Mouse (Mus musculus) layer of hippocampus, postnatal 36 days (tissue): ENCODE results near the gene Faf1. TPM values are rescaled to one million over a fixed set of nuclear protein-coding genes. Genes with fewer than 3 reads are reported as not detected.

Experiments used
- DNase-seq, 2 experiments: peaks; one replicate each; pipeline ENCODE4 v3.0.0; 2022
- total RNA-seq, 2 experiments: library from RNA; stranded (reverse); gene quantifications; 2 replicates each; pipeline ENCODE4 v1.2.3; 2021

Faf1 gene
- total RNA-seq, 2 experiments from 2014 or later = 23.6 to 26.0 TPM

DNA sequence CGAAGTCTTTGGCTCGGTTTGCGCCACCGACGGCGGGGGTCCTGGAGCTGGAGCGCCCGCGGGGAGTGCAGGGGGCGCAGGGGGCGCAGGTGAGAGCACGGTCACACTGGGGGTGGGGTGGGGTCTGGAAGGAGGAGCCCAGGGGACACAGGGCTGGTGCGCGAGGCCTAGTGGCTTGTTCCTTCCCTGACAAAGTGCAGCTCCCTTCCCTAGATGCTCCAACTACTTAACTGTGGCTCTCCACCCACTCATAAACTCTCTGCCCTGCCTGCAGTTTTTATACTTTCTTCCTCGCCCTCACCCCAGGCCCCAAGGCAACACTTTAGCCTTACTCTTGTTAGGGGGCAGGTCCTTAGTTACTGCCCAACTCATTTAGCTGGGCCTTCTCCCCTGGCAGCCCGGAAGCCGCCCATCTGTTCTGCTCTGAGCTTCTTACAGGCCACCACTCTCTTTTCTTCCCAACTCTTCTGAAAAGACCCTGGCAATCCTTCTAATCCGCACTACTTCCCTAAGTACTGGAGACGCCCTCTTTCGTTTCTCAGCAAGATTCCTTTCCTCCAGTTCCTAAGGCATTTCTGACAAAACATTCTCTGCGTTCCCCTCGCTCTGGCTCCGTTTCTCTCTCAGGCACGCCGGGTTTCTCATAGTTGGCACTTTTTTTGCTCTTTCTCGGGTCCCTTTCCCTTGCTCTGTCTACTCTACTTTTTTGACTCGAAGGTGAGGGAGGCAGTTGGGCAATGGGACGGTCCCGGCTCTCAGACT is 304.1 kb downstream of the Faf1 start:
- DNase-seq = peak; percentile 27 to 28

DNA sequence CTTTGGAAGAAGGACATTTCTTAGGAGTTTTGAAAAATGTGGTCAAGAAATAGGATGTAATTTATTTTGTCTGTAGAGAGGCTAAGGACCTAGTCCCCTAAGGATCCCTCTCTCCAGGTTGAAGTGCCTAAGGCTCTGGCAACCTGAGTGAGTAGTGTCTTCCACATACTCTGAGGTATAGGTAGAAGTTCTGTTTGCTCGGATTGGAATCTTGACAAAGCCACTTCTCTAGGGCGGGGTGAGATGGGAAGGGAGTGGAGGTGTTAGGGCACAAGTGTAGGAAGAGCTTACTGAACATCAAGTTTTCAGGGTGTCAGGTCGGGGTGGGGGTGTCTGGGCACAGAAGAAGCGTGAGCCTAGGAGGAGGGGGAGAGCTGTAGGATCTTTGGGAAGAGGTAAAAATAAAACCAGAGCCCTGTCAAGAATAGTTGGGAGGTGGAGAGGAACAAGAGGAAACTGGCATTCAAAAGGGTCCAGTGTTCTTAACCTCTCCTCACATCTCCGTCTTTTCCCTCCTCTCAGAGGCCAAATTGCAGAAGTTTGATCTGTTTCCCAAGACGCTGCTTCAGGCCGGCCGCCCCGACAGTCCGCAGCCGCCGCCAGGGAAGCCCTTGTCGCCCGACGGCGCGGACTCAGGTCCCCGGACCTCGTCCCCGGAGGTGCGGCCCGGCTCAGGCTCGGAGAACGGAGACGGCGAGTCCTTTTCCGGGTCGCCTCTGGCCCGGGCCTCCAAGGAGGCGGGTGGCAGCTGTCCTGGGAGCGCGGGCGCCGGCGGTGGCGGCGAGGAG is 304.9 kb downstream of the Faf1 start:
- no peak for DNase-seq

DNA sequence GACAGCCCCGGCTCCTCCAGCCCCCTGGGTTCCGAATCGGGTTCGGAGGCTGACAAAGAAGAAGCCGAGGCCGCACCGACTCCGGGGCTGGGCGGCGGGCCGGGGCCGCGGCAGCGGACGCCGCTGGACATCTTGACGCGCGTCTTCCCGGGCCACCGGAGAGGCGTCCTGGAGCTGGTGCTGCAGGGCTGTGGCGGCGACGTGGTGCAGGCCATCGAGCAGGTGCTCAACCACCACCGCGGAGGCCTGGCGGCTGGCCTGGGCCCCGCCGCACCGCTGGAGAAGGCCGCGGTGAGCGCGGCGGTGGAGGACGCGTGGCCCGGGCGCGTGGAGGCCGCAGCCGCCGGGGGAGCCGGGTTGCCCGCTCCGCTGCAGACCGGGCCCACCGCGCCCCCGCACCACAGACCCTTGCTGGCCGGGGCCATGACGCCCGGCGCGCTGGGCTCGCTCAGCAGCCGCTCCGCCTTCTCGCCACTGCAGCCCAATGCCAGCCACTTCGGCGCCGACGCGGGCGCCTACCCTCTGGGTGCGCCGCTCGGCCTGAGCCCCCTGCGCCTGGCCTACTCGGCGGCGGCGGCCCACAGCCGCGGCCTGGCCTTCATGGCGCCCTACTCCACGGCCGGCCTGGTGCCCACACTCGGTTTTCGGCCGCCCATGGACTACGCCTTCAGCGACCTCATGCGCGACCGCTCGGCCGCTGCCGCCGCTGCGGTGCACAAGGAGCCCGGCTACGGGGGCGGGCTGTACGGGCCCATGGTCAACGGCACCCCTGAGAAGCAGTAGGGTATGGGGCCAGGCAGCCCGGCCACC is 305.7 kb downstream of the Faf1 start:
- peak; percentile 9 to 14 for DNase-seq

DNA sequence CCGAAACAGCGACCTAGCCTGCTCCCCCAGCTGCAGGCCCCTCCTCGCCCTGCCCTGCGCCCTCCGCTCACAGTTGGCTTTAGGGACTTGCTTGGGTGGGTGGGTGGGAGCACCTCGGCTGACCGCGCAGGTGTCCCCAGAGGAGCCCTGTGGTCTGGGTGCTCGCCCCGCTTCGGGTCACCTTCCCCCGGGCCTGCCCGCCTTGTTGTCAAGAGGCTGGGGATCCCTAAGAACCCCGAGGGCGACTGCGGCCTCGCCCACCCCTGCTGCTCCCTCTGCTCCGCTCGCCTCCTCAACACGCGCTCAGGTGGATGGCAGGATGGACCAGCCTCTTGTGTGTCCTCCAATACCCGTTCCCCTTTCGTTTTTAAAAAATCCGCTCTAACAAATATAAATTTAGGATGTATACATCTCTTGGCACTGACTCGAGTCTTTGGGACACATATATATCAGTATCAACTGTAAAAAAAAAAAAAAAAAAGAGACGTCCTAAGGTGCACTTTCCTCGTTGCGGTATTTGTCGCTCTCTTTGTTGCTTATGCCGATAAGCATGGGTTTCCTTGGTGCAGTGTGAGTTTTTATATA is 306.4 kb downstream of the Faf1 start:
- no peak for DNase-seq

DNA sequence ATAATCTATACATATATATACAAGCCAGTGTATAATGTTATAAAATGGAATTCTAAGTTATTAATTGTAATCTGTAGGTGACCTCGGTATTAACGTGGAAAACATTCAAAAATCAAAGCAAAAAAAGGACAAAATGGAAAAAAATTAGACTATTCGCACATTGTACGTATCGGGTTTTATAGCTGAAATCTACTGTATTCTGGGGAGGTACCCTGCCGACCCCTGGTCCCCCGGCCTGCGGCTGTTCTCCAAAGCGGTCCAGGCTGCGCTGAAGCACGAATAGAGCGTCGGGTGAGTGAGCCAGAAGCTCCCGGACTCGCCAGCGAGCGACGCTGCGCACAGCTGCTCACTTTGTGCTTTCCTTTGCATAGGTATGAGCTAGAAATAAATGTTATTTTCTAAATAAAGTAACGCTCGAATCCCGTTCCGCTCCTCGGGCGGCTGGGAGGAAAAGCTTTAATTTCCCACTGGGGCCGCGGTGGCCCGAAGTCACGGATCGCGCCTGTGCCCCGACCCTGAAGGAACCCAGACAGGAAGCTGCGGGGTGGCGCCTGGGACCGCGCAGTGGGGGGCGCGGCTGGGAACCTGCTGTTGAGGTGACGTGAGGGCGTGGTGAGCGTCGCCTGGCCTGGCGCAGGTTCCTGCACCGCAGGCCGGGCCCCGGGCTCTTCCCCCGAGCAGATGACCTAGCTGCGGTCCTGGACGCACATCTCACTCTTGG is 307.1 kb downstream of the Faf1 start:
- peak; percentile 8 to 16 for DNase-seq

DNA sequence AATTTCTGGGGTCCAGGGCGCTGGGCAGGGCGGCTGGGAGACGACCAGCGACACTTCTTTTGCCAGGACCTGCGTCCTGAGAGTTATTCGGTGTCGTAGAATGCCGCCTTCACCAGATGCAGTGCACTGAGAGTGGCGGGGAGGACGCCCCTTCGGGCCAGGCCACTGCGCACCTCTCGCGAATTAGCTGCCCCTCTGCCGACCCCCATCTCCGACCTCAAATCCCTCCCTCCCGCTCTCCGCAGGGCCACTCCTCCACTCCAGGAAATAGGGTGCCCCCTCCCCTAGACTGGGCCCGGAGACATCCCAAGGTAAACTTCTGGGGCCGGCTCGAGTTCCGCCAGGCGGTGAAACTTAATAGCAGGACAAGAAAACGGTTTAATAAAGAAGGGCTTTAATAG is 307.6 kb downstream of the Faf1 start:
- peak in 1 of 2 experiments; percentile 15 for DNase-seq

DNA sequence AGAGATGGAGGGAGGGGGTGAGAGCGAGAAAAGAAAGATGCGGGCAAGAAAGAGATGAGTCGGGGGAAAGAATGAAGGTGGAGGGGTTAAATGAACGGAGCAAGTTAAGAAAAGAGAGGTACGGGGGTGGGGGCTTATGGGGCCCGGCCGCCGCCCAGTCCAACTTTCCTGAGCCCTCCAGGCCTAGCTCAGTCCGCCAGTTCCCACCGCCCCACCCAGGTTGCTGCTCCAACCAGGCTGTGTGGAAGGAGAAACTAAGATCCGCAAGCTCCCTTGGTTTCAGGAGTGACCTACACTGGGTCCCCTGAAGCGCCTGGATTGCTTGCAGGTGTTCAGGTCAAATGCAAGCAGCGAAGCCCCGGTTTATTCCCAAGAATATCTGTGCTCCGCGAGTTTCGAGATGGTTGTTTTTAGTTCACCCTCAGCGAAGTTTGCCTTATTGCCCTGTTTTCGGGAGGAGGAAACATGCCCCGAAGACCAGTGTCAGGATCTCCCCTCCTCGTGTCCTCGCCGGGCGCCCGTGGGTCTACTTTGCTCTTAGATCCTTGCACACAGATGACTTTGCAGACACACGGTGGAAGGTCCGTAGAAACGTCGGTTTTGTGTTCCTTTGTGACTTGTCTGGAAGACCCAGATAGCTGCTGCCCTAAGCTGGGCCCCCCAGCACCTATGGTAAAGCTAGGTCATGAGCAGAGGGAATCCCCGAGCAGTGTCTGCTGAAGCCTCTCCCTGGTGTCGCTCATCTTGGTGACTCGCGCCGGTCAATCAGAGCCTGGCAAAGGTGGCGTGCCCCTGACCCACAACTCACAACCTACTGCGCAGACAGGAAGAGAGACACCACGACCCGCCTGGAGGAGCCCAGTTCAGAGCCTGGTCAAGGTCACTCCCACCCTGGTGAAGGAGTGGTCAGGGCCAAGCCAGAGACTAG is 308.4 kb downstream of the Faf1 start:
- no peak for DNase-seq

DNA sequence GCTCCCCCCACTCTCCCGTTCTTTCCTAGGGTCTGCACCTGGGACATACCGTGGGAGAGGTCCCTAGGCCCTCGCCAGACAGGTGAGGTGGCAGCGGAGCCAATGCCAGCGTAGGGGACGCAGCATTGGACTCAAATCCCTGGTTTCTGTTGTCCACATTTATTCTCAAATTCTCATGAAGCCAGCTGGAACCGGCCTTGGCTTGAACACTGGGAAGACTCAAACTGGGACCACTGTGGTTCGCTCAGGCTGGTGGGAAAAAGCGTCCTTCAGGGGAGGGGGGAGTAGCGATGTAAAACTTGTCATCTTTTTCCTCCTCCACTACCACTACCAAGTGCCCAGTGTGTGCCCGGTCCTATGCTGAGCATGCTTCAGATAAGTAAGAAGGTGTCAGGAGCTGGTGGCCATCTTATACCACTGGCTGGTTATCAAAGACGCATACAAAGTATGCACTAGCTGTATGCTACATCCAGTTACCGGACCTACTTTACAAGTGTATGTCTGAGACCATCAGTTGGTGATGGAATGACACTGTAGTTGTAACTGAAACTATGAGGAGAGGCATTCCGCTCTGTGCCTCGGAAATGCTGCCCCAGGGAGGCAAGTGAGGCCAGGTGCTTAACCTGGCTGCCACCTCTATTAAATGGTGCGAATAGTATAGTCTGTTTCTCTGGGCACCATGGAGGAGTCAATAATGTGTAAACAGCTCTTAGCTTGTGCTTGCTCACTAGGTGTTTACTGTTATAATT is 309.2 kb downstream of the Faf1 start:
- no peak for DNase-seq

DNA sequence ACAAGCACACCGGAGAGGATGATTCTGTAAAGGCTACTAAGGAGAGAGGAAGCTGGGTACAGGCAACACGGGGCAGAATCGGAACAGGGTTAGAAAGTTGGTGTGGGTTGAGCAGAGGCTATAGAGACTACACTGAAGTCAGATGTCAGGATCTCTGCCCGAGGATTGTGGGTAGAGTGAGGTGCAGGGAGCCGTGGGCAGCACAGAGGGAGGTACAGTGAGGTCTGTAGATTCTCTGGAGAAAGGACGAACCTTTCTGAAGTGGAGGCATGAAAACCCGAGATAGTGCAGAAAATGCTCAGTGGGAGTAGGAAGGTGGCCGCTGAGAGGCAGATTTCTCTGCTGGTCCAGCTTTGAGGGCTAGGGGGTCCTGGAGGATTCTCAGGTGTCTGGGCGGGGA is 309.9 kb downstream of the Faf1 start:
- no peak for DNase-seq

DNA sequence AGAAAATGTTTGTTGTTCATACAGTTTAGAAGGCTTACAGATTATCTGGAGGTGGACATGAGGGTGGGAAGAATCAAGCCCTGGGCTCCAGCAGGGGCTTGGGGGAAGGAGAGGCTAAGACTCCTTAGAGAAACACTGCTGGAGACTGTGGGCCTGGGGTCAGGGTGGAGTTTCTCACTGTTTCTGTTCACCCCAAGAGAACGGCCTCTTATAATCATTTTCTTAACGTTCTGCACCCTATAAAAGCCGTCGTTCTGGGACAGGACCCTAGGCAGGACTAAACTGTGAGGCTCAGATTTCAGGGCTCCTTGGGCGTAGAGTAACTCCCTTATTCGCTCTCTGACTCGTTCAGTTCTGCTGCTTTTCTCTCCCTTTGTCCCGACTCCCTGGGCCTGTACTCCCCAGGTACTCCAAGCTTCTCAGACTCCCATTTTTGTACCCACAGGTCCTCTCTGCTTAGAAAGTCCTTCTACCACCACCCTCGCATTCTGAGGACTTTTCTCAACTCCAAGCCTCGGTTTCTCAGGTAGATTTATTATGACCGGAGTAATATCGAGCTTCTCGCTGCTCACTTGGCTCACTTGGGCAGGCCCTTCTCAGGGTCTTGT is 310.5 kb downstream of the Faf1 start:
- DNase-seq = no peak

DNA sequence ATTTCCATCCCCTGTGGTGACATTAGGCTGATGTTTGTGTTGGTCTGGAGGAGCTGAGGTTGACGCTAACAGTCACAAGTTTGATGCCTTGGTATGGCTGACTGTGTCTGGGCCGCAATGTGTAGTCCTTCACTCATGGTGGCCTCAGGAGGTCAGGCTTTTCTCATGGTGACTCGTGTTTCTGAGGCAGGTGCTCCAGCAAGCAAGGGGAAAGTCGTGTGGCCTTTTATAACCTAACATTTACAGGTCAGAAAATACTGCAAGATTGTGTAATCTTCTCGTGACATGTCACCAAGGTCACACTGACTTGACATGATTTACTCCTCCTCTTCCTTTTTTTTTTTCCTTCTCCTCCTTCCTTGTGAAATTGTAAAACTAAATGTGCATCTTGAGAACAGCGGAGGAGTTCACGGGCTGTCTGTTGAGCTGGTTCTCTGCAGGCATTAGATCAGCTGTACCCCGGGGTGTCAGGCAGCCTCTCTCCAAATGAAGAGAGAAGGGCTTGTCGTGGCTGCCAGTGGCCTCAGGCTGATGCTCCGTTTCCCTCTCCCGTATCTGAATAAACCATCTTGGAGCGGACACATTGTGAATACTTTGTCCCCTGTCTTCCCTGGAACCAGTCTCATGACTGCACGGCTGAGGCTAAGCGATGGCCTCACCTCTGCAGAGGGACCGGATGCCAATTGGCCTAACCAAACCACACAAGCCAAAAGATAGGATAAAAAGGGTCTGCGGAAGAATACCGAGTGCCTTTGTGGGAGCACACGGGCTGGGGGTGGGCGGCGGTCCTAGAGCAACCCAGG is 311.4 kb downstream of the Faf1 start:
- no peak for DNase-seq

DNA sequence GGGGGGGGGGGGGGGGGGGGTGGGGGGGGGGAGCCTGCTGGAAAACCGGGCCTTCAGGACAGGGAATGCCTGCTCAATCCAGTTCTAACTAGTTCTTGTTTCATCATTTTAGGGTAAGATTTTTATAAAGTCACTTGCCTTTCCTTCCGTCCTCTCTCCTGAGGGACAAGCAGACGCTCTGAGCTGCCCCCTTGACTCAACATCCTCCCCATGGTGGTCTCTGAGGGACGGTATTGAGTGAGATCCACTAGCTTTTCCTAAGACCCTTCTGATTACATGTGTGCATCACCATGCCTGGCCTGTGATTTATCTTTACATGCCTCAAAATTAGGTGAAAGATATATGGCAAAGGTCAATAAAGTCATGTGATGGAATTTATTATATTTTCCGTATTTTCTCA is 312.0 kb downstream of the Faf1 start:
- DNase-seq = no peak

DNA sequence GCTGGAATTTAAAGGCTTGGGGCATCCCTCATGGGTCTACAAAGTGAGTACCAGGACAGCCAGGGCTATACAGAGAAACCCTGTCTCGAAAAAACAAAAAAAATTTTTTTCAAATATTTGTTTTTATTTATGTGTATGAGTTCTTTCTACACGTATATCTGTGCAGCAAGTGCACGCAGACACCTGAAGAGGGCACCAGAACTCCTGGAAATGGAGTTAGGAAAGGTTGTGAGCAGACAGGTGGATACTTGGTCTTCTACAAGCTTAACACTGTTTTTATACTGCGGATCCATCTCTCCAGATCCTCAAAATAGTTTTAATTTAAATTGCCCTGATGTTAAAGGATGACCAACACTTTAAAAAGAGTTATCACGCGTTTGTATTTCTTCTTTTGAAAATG is 312.8 kb downstream of the Faf1 start:
- no peak for DNase-seq

DNA sequence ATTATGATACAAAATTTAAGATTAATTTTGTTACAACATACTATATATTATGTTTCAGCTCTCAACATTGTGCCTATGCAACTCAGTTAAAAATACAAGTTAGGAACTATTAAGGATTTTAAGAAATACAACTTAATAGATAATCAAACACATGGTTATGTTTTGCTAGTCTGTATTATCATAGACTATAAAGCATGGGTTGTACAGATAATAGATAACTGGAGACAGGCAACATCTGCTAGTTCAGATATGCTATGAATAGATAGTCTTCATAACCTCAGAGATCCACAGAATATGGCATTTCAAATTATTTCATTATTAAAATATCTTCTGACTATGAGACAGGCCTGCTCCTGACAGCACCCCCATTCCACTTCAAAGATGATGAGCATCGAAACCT is 329.7 kb downstream of the Faf1 start:
- no peak for DNase-seq
